Mouse (Mus musculus): ENCODE measurements at regions not wholly inside any gene's neighbourhood (a gene's known extent, or its start where the extent isn't known, plus 50 kb on each side); places are given as distances from the start of the nearest gene placed in this dataset.

GRCm38 (mm10) chr11:52591596-52592180, 172.7 kb upstream of the Fstl4 start:
- no peak overlapping the region for H3K9ac ChIP-seq (ENCODE audit: low read depth, low read length)
- H3K4me1 ChIP-seq (ENCODE audit: control insufficient read depth, insufficient read depth, low read length) = no peaks in the 10 kb centered on the region
- no peaks in the 10 kb centered on the region for H3K36me3 ChIP-seq (ENCODE audit: control insufficient read depth, insufficient read depth, low read length)
- no peak overlapping the region for H3K4me3 ChIP-seq (ENCODE audit: low read depth, low read length)
- H3K9me3 ChIP-seq (replicated peaks; ENCODE audit: control insufficient read depth, low read length, poor library complexity, severe bottlenecking) = 0 out of 2 replicates have a peak, but pooled peaks cover 4% of the 10 kb centered on the region
- no peak for ATAC-seq
- H3K4me2 ChIP-seq (ENCODE audit: low read length) = no peak overlapping the region
- no peak overlapping the region for H3K27ac ChIP-seq (ENCODE audit: low read length)
- 76% methylated on average over 9 of the region's 9 CpGs for WGBS
- H3K27me3 ChIP-seq (ENCODE audit: control insufficient read depth, insufficient read depth, low read depth, low read length) = no peaks in the 10 kb centered on the region

- Histone ChIP-seq H3K27ac (ENCODE audit: low read length) (no peak overlapping the region), H3K9me3 (replicated peaks; ENCODE audit: control insufficient read depth, low read length, poor library complexity, severe bottlenecking) (0 out of 2 replicates have a peak, but pooled peaks cover 4% of the 10 kb centered on the region), H3K27me3 (ENCODE audit: control insufficient read depth, insufficient read depth, low read depth, low read length) (no peaks in the 10 kb centered on the region), H3K4me1 (ENCODE audit: control insufficient read depth, insufficient read depth, low read length) (no peaks in the 10 kb centered on the region), H3K9ac (ENCODE audit: low read depth, low read length) (no peak overlapping the region), H3K4me3 (ENCODE audit: low read depth, low read length) (no peak overlapping the region), H3K36me3 (ENCODE audit: control insufficient read depth, insufficient read depth, low read length) (no peaks in the 10 kb centered on the region), H3K4me2 (ENCODE audit: low read length) (no peak overlapping the region)
- no peak for ATAC-seq
- WGBS = 90% methylated on average over 4 of the region's 4 CpGs
These were observed 170.3 kb upstream of the Fstl4 start for GRCm38 (mm10) chr11:52594092-52594491.

DNA sequence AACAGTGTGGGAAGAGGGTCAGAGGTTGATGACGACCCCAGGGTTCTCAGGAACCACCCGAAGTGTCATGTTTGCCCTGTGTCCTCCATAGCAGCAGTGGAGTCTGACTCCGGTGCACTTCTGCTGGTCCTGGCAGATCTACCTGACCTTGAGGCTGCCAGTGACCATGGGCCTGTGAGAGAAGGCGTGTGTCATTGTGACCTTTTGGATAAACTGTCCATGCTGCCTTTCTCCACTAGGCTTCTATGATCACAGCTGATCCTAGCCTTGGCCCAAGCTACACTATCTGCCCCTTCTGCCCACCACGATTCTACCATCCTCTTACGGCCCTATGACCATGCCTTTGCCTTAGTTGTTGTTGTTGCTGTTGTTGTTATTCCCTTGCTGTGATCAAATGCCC, 163.2 kb upstream of the Fstl4 start:
- ATAC-seq = no peak
- H3K4me1 ChIP-seq (ENCODE audit: control insufficient read depth, insufficient read depth, low read length) = no peaks in the 10 kb centered on the region
- no peak overlapping the region for H3K9ac ChIP-seq (ENCODE audit: low read depth, low read length)
- 87% methylated on average over 6 of the region's 6 CpGs for WGBS
- H3K9me3 ChIP-seq (replicated peaks; ENCODE audit: control insufficient read depth, low read length, poor library complexity, severe bottlenecking) = no peaks in the 10 kb centered on the region
- H3K27me3 ChIP-seq (ENCODE audit: control insufficient read depth, insufficient read depth, low read depth, low read length) = no peaks in the 10 kb centered on the region; the same call in 1 of the 2 replicates
- no peak overlapping the region for H3K27ac ChIP-seq (ENCODE audit: low read length)
- no peak overlapping the region for H3K4me2 ChIP-seq (ENCODE audit: low read length)
- no peaks in the 10 kb centered on the region for H3K36me3 ChIP-seq (ENCODE audit: control insufficient read depth, insufficient read depth, low read length)
- H3K4me3 ChIP-seq (ENCODE audit: low read depth, low read length) = no peak overlapping the region

DNA sequence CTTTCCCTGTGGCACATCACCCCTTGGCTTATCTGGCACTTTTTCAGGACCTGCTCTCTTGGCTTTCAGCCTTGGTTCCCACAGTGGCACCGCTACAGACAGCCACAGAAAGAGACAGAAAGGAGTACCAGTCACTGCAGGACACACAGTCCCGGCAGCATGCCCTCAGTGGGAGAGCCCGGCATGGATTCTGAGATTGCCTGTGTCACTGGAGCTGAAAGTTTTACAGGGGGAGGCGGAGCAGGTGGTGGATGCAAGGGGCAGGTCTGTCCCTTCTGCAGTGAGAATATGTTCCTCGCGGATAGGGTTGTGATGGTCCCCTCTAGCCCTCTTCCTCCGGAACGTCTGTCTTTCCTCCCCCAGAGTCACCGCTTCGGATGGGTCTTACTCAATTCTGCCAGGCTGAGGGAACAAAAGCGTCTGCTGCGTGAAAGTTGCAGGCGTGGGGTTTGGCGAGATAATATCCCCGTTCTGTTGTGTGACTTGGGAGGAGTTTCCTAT, 162.3 kb upstream of the Fstl4 start:
- ATAC-seq = no peak
- Histone ChIP-seq H3K9me3 (replicated peaks; ENCODE audit: control insufficient read depth, low read length, poor library complexity, severe bottlenecking) (no peaks in the 10 kb centered on the region), H3K27me3 (ENCODE audit: control insufficient read depth, insufficient read depth, low read depth, low read length) (no peaks in the 10 kb centered on the region; the same call in 1 of the 2 replicates), H3K9ac (ENCODE audit: low read depth, low read length) (no peak overlapping the region), H3K36me3 (ENCODE audit: control insufficient read depth, insufficient read depth, low read length) (no peaks in the 10 kb centered on the region), H3K4me1 (ENCODE audit: control insufficient read depth, insufficient read depth, low read length) (no peaks in the 10 kb centered on the region), H3K4me2 (ENCODE audit: low read length) (no peak overlapping the region), H3K4me3 (ENCODE audit: low read depth, low read length) (no peak overlapping the region), H3K27ac (ENCODE audit: low read length) (no peak overlapping the region)
- WGBS = 79% methylated on average over 15 of the region's 15 CpGs

DNA sequence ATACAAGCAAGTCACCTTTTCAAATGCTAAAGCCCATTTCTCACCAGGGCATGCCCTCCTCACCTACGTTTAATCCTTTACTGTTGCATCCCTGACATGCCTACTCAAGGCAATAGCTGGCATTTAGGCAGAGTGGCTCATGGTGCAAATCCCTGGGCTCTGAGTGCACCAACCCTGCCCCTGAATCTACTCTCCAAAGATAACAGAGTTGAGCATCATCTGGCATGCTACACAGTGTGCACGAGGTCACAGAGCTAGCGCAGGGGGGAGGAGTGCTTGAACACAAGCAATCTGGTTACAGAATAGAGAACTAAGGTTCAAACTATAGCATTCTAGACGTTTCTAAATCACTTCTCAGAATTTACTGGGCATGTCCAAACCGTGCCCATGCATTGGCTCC, 161.6 kb upstream of the Fstl4 start:
- no peaks in the 10 kb centered on the region for H3K4me1 ChIP-seq (ENCODE audit: control insufficient read depth, insufficient read depth, low read length)
- H3K36me3 ChIP-seq (ENCODE audit: control insufficient read depth, insufficient read depth, low read length) = no peaks in the 10 kb centered on the region
- no peaks in the 10 kb centered on the region for H3K9me3 ChIP-seq (replicated peaks; ENCODE audit: control insufficient read depth, low read length, poor library complexity, severe bottlenecking)
- no peak overlapping the region for H3K27ac ChIP-seq (ENCODE audit: low read length)
- no peak overlapping the region for H3K4me3 ChIP-seq (ENCODE audit: low read depth, low read length)
- ATAC-seq = no peak
- H3K4me2 ChIP-seq (ENCODE audit: low read length) = no peak overlapping the region
- 81% methylated on average over 5 of the region's 5 CpGs for WGBS
- H3K27me3 ChIP-seq (ENCODE audit: control insufficient read depth, insufficient read depth, low read depth, low read length) = no peaks in the 10 kb centered on the region; the same call in 1 of the 2 replicates
- H3K9ac ChIP-seq (ENCODE audit: low read depth, low read length) = no peak overlapping the region

GRCm38 (mm10) chr11:52610681-52611165, 153.7 kb upstream of the Fstl4 start:
- Histone ChIP-seq H3K36me3 (ENCODE audit: control insufficient read depth, insufficient read depth, low read length) (no peaks in the 10 kb centered on the region), H3K27me3 (ENCODE audit: control insufficient read depth, insufficient read depth, low read depth, low read length) (no peaks in the 10 kb centered on the region), H3K4me3 (ENCODE audit: low read depth, low read length) (no peak overlapping the region), H3K9me3 (replicated peaks; ENCODE audit: control insufficient read depth, low read length, poor library complexity, severe bottlenecking) (peaks cover 8% of the 10 kb centered on the region), H3K4me1 (ENCODE audit: control insufficient read depth, insufficient read depth, low read length) (no peaks in the 10 kb centered on the region), H3K27ac (ENCODE audit: low read length) (no peak overlapping the region), H3K9ac (ENCODE audit: low read depth, low read length) (no peak overlapping the region), H3K4me2 (ENCODE audit: low read length) (no peak overlapping the region)
- 100% methylated on average over 1 of the region's 1 CpGs for WGBS
- ATAC-seq = no peak

GRCm38 (mm10) chr11:52615622-52616021, 148.8 kb upstream of the Fstl4 start:
- no peaks in the 10 kb centered on the region for H3K36me3 ChIP-seq (ENCODE audit: control insufficient read depth, insufficient read depth, low read length)
- no peak overlapping the region for H3K4me2 ChIP-seq (ENCODE audit: low read length)
- 57% methylated on average over 4 of the region's 4 CpGs for WGBS
- H3K27ac ChIP-seq (ENCODE audit: low read length) = no peak overlapping the region
- no peak overlapping the region for H3K4me3 ChIP-seq (ENCODE audit: low read depth, low read length)
- no peak overlapping the region for H3K9ac ChIP-seq (ENCODE audit: low read depth, low read length)
- ATAC-seq = no peak
- H3K27me3 ChIP-seq (ENCODE audit: control insufficient read depth, insufficient read depth, low read depth, low read length) = no peaks in the 10 kb centered on the region
- peaks cover 12% of the 10 kb centered on the region; the same call in 1 of the 2 replicates for H3K4me1 ChIP-seq (ENCODE audit: control insufficient read depth, insufficient read depth, low read length)
- H3K9me3 ChIP-seq (replicated peaks; ENCODE audit: control insufficient read depth, low read length, poor library complexity, severe bottlenecking) = 0 out of 2 replicates have a peak, but pooled peaks cover 2% of the 10 kb centered on the region

GRCm38 (mm10) chr11:52618646-52619045, 145.8 kb upstream of the Fstl4 start:
- WGBS = 9% methylated on average over 9 of the region's 9 CpGs
- Histone ChIP-seq H3K36me3 (ENCODE audit: control insufficient read depth, insufficient read depth, low read length) (no peaks in the 10 kb centered on the region), H3K27ac (ENCODE audit: low read length) (no peak overlapping the region), H3K4me3 (ENCODE audit: low read depth, low read length) (no peak overlapping the region), H3K4me2 (ENCODE audit: low read length) (no peak overlapping the region), H3K9me3 (replicated peaks; ENCODE audit: control insufficient read depth, low read length, poor library complexity, severe bottlenecking) (no peaks in the 10 kb centered on the region), H3K27me3 (ENCODE audit: control insufficient read depth, insufficient read depth, low read depth, low read length) (no peaks in the 10 kb centered on the region), H3K4me1 (ENCODE audit: control insufficient read depth, insufficient read depth, low read length) (peaks cover 12% of the 10 kb centered on the region; the same call in 1 of the 2 replicates), H3K9ac (ENCODE audit: low read depth, low read length) (no peak overlapping the region)
- ATAC-seq = peak; percentile 28; the same call in 1 of the 2 replicates

GRCm38 (mm10) chr11:52622861-52623260, 141.6 kb upstream of the Fstl4 start:
- H3K36me3 ChIP-seq (ENCODE audit: control insufficient read depth, insufficient read depth, low read length) = no peaks in the 10 kb centered on the region
- no peaks in the 10 kb centered on the region for H3K27me3 ChIP-seq (ENCODE audit: control insufficient read depth, insufficient read depth, low read depth, low read length)
- H3K4me2 ChIP-seq (ENCODE audit: low read length) = no peak overlapping the region
- H3K4me1 ChIP-seq (ENCODE audit: control insufficient read depth, insufficient read depth, low read length) = peaks cover 12% of the 10 kb centered on the region; the same call in 1 of the 2 replicates
- WGBS = 56% methylated on average over 4 of the region's 4 CpGs
- H3K9me3 ChIP-seq (replicated peaks; ENCODE audit: control insufficient read depth, low read length, poor library complexity, severe bottlenecking) = no peaks in the 10 kb centered on the region
- H3K9ac ChIP-seq (ENCODE audit: low read depth, low read length) = no peak overlapping the region
- ATAC-seq = no peak
- H3K27ac ChIP-seq (ENCODE audit: low read length) = no peak overlapping the region; the same call in 1 of the 2 replicates
- no peak overlapping the region for H3K4me3 ChIP-seq (ENCODE audit: low read depth, low read length)
